Mouse (Mus musculus) stomach, embryonic 15.5 days (tissue): ENCODE measurements at regions not wholly inside any gene's neighbourhood (a gene's known extent, or its start where the extent isn't known, plus 50 kb on each side); places are given as distances from the start of the nearest gene placed in this dataset.

Experiments
- ATAC-seq: fragments of 200-750 bp; cut with Nextera tagmentation; 2 replicates; pipeline ENCODE4 v1.8.0; 2017; ENCODE audit warnings: low read depth, moderate number of reproducible peaks, moderate TSS enrichment; ENCODE audit not compliant: insufficient read depth, low FRiP score
- H3K27ac ChIP-seq: fragments of 300-500 bp; sonication (generic); 2 replicates; pipeline ENCODE4 v1.5.1; 2015; ENCODE audit warnings: mild to moderate bottlenecking, inconsistent platforms
- H3K27me3 ChIP-seq: fragments of 300-500 bp; sonication (generic); replicated peaks from 2 replicates; pipeline ENCODE4 v1.6.1; 2015; ENCODE audit warnings: inconsistent platforms
- H3K36me3 ChIP-seq: fragments of 300-500 bp; sonication (generic); 2 replicates; pipeline ENCODE4 v1.6.1; 2015; ENCODE audit warnings: inconsistent platforms
- H3K4me1 ChIP-seq: fragments of 300-500 bp; sonication (generic); 2 replicates; pipeline ENCODE4 v1.6.1; 2015; ENCODE audit warnings: inconsistent platforms
- H3K4me2 ChIP-seq: fragments of 300-500 bp; sonication (generic); 2 replicates; pipeline ENCODE4 v1.6.1; 2015; ENCODE audit warnings: mild to moderate bottlenecking, inconsistent platforms
- H3K4me3 ChIP-seq: fragments of 300-500 bp; sonication (generic); replicated peaks from 2 replicates; pipeline ENCODE4 v1.5.1; 2015; ENCODE audit warnings: inconsistent platforms
- H3K9ac ChIP-seq: fragments of 300-500 bp; sonication (generic); 2 replicates; pipeline ENCODE4 v1.6.1; 2015; ENCODE audit warnings: inconsistent platforms
- H3K9me3 ChIP-seq: fragments of 300-500 bp; sonication (generic); 2 replicates; pipeline ENCODE4 v1.6.1; 2016; ENCODE audit warnings: inconsistent platforms
- WGBS: fragments of 180-500 bp; shearing (Covaris S2); methylation state at CpG from one replicate; pipeline ENCODE4 v1.1.7; 2015; 5-methylcytosine and 5-hydroxymethylcytosine counted together

DNA sequence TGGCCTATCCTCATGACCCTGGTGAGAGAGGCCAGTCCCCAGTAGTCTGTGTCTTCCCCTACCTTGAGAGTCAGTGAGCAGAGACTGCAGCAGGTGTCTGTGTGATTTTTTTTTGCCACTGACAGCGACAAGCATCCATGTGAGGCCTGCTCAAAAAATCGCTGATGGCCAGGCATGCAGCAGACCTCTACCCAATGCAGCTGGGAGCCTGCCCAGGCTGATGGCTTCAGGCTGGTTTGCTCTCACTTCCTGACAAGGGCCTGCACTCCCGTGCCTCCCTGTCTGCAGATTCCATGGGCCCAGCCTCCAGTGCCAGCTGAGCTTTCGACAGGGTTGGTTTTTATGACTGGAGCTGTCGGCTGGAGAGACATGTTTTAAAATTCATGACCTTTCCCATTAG, 437.1 kb downstream of the Cd83 start:
- H3K27me3 ChIP-seq: no peaks in the 10 kb centered on the region
- H3K36me3 ChIP-seq: no peaks in the 10 kb centered on the region
- no peak overlapping the region for H3K27ac ChIP-seq
- no peaks in the 10 kb centered on the region for H3K4me1 ChIP-seq
- no peak overlapping the region for H3K4me3 ChIP-seq
- ATAC-seq: no peak
- H3K9ac ChIP-seq: no peak overlapping the region
- WGBS: 38% methylated on average over 5 of the region's 5 CpGs
- no peak overlapping the region for H3K4me2 ChIP-seq
- no peaks in the 10 kb centered on the region for H3K9me3 ChIP-seq

DNA sequence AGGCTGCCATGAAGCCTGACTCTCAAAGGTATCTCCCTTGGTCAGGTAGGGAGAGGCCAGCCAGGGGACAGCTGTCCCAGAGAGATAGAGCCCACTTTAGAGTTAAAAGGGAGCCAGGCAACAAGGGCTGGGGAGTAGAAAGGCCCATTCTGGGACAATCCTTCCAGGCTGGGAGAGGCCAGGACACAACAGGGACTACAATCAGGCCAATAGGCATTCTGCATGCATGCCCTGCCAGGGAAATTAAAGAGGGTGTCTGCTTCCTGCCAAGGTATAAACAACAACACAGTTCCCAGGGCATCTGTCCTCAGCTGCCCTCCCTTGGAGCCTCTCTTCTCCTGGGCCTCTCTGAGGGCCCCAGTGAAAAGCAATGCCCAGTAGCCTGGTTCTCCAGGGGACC, 437.8 kb downstream of the Cd83 start:
- H3K4me2 ChIP-seq: no peak overlapping the region
- no peak overlapping the region for H3K4me3 ChIP-seq
- no peak overlapping the region for H3K27ac ChIP-seq
- H3K9me3 ChIP-seq: no peaks in the 10 kb centered on the region
- ATAC-seq: no peak
- no peaks in the 10 kb centered on the region for H3K4me1 ChIP-seq
- no peak overlapping the region for H3K9ac ChIP-seq
- H3K27me3 ChIP-seq: no peaks in the 10 kb centered on the region
- H3K36me3 ChIP-seq: no peaks in the 10 kb centered on the region

DNA sequence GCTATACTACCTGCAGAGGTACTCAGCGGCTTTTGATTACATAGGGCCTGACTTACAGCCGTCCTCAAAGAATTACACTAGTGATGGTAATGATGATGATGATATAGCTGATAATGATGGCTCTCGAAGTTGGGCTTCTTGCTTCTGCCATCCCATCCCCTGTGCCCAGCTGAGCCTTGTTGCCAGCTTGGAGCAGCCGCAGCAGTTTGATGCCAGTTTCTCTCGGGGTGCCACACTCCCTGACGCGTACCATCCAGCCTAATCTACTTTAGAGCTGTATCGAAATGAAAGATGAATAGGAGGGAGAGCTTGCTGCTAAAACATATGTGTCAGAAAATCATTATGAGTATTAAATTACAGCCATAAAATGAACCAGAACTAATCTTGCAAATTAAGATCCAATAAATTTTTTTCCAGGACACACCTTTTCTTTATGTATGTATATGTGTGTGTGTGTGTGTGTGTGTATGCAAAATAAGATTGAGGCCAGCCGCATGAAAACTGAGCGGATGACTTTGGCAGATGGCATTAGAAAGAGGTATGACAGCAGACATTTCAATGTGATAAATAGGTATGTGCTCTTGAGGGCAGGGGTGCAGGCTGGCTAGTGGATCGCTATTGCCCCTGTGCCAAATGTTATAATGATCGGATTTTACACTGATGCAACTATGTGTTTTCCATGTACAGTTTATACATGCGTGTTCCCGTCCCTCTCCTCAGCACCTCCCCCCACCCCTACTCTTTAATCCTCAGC, 443.3 kb downstream of the Cd83 start:
- Histone ChIP-seq H3K4me1 (peaks cover 13% of the 10 kb centered on the region), H3K4me2 (no peak overlapping the region), H3K4me3 (no peak overlapping the region), H3K27me3 (no peaks in the 10 kb centered on the region; the same call in 1 of the 2 replicates), H3K36me3 (no peaks in the 10 kb centered on the region), H3K9ac (no peak overlapping the region), H3K27ac (no peak overlapping the region), H3K9me3 (no peaks in the 10 kb centered on the region)
- WGBS: 72% methylated on average over 14 of the region's 14 CpGs
- ATAC-seq: no peak

DNA sequence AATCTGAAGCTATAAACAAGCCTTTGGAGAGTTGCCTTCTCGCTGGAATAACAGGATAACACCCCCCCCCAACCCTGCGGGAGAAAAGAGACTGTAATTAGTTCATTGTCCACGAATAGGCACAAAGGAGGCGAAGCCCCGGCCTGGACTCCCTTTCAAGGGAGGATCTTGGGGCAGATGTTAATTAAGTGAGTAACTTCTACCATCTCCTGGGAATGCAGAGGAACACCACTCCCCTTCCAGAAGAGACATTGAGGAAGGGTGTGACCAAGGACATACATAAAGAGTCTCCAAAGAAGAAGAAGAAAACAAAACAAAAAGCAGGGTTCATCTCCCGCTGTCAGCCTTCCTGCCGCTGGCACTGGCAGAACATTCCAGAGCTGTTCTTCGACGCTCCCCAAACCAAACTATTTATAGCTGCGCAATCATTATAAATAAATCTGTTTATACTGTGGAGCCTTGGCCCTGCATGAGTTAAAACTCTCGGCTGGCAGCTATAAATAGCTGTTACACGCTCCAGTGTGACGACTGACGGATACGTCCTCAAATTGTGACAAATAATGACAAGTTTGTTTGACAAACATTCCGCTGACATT, 444.1 kb downstream of the Cd83 start:
- Histone ChIP-seq H3K27ac (peak overlapping the region; percentile 24; the same call in 1 of the 2 replicates), H3K36me3 (no peaks in the 10 kb centered on the region), H3K9ac (no peak overlapping the region), H3K27me3 (no peaks in the 10 kb centered on the region; the same call in 1 of the 2 replicates), H3K9me3 (no peaks in the 10 kb centered on the region), H3K4me3 (0 out of 2 replicates have a peak overlapping the region, but pooled peaks have one; percentile 3), H3K4me1 (peaks cover 13% of the 10 kb centered on the region), H3K4me2 (peak overlapping the region; percentile 32)
- WGBS: 19% methylated on average over 16 of the region's 16 CpGs
- no peak for ATAC-seq

DNA sequence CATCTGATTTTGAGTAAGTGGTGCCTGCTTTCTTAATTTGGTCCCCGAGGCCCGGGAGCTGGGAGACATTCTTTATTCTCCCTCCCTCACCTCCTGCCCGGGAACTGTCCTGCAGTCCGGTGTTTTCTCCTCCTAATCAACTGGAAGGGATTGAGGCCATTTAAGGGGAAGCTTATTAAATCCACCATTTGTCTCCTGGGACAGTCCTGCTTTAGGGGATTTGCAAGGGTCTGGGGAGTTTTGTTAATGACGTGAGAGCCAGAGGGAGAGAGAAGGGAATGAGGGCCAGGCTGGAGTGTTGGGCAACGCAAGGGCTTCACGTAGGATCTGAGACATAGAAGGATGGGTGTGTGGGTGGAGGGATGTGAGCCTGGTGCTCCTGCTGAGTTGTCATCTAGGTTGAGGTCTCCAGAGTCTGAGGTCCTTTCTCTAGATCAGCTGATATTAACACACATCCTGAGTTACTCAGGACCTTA, 444.6 kb downstream of the Cd83 start:
- no peak for ATAC-seq
- Histone ChIP-seq H3K4me2 (peak overlapping the region; percentile 32), H3K27me3 (no peaks in the 10 kb centered on the region; the same call in 1 of the 2 replicates), H3K4me1 (peaks cover 13% of the 10 kb centered on the region), H3K9me3 (no peaks in the 10 kb centered on the region), H3K9ac (no peak overlapping the region), H3K36me3 (no peaks in the 10 kb centered on the region), H3K27ac (peak overlapping the region; percentile 24; the same call in 1 of the 2 replicates), H3K4me3 (no peak overlapping the region)
- 13% methylated on average over 7 of the region's 7 CpGs for WGBS

DNA sequence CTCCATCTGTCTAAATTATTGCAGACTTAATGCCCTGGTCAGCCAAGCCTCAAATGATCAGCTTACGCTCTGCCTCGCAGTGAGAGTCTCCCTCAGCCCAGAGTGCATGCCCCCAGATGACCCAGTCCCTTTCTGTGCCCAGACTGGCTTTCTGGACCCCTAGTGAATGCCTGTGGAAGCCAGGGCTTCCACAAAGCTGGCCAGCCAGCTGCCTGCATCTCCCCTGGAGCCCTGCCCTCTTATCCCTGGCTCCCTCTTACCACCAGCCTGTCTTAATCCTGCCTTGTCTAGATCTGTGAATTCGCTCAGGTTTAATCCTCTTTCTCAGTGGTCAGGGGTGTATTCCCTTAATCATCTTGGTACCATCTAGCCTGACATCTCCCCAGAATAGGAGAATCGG, 446.8 kb downstream of the Cd83 start:
- no peak overlapping the region for H3K4me2 ChIP-seq
- H3K27me3 ChIP-seq: no peaks in the 10 kb centered on the region; the same call in 1 of the 2 replicates
- H3K36me3 ChIP-seq: no peaks in the 10 kb centered on the region
- peaks cover 13% of the 10 kb centered on the region for H3K4me1 ChIP-seq
- ATAC-seq: no peak
- H3K4me3 ChIP-seq: no peak overlapping the region
- no peak overlapping the region for H3K9ac ChIP-seq
- no peaks in the 10 kb centered on the region for H3K9me3 ChIP-seq
- 67% methylated on average over 4 of the region's 4 CpGs for WGBS
- no peak overlapping the region for H3K27ac ChIP-seq

DNA sequence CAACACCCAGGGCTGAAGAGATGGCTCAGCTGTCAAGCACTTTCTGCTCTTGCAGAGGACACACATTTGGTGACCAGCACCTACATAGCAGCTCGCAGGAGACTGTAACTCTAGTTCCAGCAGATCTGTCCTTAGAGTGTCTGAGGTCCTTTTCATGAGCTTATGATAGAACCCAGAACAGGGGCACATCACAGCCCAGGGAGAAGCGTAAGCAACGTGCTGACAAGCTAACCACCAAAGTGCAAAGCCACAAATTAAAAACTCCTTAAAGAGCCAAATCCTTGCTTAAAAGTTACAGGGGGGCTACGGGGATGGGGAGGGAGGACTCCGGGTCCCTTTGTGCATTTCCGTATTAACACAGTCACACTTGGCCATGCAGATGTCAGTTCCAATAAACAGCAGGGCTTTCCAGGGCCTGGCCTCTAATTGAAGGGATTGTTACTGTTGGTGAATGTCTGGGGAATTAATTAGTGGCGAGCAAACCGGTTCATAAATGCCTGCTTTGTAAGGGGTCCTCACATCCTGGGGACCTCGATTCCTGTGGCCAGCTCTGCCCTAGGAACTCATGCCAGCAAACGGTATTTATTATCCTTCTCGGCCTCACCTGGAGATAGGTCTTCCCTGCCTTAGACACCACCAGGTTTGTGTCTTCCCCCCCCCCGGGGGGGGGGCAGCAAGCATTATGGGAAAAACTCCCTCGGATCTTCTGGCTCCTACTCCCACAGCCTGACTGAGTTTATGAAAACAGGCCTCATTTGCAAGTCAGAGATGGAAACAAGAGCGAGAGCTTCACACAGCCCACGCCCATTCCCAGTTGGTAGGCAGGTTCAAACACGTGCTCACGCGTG, 447.5 kb downstream of the Cd83 start:
- WGBS: 63% methylated on average over 18 of the region's 18 CpGs
- H3K4me2 ChIP-seq: no peak overlapping the region
- H3K27ac ChIP-seq: no peak overlapping the region

DNA sequence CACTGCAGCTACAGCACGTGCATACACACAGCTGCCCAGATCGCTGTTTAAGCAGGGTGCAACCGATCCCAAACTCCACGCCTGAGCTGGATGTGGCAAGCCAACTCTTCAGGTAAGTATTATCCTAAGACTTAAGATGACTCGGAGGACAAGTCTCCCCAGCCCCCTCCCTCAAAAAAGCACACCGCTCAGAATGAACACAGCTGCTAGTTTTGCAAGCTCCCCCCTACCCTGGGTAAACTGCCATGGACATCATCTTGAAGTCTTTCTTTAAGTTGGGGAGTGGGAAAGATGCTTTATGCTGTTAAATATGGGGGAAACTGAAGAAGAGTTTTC, 448.1 kb downstream of the Cd83 start:
- H3K4me2 ChIP-seq: no peak overlapping the region
- H3K4me1 ChIP-seq: peaks cover 13% of the 10 kb centered on the region
- WGBS: 75% methylated on average over 6 of the region's 6 CpGs
- no peak overlapping the region for H3K27ac ChIP-seq
- no peak overlapping the region for H3K4me3 ChIP-seq
- no peaks in the 10 kb centered on the region; the same call in 1 of the 2 replicates for H3K27me3 ChIP-seq
- H3K9ac ChIP-seq: no peak overlapping the region
- no peaks in the 10 kb centered on the region for H3K36me3 ChIP-seq
- ATAC-seq: no peak
- H3K9me3 ChIP-seq: no peaks in the 10 kb centered on the region

More for the DNA sequence above, 447.5 kb downstream of the Cd83 start:
- no peak overlapping the region for H3K4me3 ChIP-seq
- no peaks in the 10 kb centered on the region for H3K36me3 ChIP-seq
- no peaks in the 10 kb centered on the region; the same call in 1 of the 2 replicates for H3K27me3 ChIP-seq
- no peak for ATAC-seq
- no peak overlapping the region for H3K9ac ChIP-seq
- H3K9me3 ChIP-seq: no peaks in the 10 kb centered on the region
- peaks cover 13% of the 10 kb centered on the region for H3K4me1 ChIP-seq

DNA sequence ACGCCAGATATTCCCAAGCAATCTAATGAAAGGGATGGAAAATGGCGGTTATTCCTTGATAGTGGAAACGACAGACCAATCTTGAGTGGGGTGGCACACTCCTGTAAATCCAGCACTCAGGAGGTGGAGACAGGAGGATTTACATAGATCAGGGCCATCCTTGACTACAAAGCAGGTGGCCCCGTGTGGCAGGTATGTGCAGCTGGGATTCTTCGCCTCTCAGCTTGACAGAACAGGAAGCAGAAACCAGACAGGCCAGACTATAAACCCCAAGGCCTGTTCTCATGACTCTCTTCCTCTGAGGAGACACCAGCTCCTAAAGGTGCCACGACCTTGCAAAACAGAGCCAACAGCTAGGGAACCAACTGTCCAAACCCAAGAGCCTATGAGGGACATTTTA, 449.7 kb downstream of the Cd83 start:
- H3K36me3 ChIP-seq: no peaks in the 10 kb centered on the region
- no peak for ATAC-seq
- H3K9ac ChIP-seq: no peak overlapping the region
- no peaks in the 10 kb centered on the region for H3K9me3 ChIP-seq
- H3K4me1 ChIP-seq: peaks cover 13% of the 10 kb centered on the region; the same call in 1 of the 2 replicates
- 82% methylated on average over 6 of the region's 6 CpGs for WGBS
- no peak overlapping the region for H3K4me2 ChIP-seq
- H3K27ac ChIP-seq: no peak overlapping the region
- no peak overlapping the region for H3K4me3 ChIP-seq
- H3K27me3 ChIP-seq: no peaks in the 10 kb centered on the region; the same call in 1 of the 2 replicates

DNA sequence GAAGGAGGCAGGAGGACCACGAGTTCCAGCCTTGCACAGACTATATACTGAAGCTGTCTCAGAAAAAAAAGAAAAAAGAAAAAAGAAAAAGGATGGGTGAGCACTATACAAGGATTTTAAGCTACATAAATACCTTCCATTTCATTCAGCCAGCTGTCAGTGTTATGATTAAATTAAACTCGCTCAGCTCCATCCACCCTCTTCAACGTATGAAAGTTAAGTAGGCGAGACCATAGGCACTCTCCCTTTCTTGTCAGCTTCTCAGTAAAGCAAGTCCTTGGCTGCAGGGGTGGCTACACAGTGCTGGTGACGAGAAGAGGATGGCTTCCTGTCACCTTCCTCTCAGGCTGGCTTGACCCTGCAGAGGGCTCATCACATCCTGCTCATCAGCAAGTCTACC, 450.7 kb downstream of the Cd83 start:
- Histone ChIP-seq H3K9ac (no peak overlapping the region), H3K27ac (no peak overlapping the region), H3K9me3 (no peaks in the 10 kb centered on the region), H3K4me3 (no peak overlapping the region), H3K4me1 (peaks cover 13% of the 10 kb centered on the region; the same call in 1 of the 2 replicates), H3K4me2 (no peak overlapping the region), H3K36me3 (no peaks in the 10 kb centered on the region), H3K27me3 (no peaks in the 10 kb centered on the region; the same call in 1 of the 2 replicates)
- WGBS: 61% methylated on average over 5 of the region's 5 CpGs
- no peak for ATAC-seq

DNA sequence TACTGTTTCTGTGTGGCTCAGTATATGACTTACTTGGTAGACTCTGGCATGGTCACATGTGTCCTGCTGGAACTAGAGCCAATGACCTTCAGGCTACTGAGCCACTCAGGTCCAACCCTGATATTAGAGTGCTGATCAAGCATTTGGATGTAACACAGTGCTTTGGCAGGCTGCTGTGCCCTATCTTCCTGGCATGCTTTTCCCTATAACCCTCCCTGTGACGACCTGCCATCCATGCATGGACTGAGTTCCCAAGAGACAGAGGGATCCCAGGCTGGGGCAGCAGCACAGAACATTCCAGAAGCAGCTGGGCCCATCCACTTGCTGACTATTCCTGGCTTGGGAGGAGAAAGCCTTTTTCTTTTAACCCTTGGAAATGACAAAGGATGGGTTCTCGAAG, 451.4 kb downstream of the Cd83 start:
- ATAC-seq: no peak
- WGBS: 78% methylated on average over 2 of the region's 2 CpGs
- Histone ChIP-seq H3K4me3 (no peak overlapping the region), H3K9me3 (no peaks in the 10 kb centered on the region), H3K4me1 (peaks cover 13% of the 10 kb centered on the region; the same call in 1 of the 2 replicates), H3K27me3 (no peaks in the 10 kb centered on the region), H3K36me3 (no peaks in the 10 kb centered on the region), H3K27ac (no peak overlapping the region), H3K9ac (no peak overlapping the region), H3K4me2 (no peak overlapping the region)

DNA sequence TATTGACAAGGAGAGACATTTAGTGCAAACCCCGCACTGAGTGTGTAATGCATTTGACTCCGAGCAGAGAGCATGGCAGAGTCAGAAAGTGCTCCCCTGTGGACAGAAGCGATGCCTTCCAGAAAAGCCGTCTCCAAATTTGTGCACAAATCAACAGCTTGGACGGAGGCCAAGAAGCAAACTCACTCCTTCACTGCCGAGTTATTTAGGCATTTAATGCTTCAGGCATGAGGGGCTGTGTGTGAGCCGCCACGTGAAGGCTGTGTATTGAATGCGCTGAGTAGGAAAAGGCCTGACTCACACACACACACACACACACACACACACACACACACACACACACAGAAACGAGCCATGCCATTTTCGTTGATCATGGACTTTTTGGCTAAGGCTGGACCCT, 453.7 kb downstream of the Cd83 start:
- no peak overlapping the region for H3K9ac ChIP-seq
- no peak overlapping the region for H3K4me3 ChIP-seq
- H3K27ac ChIP-seq: no peak overlapping the region
- 20% methylated on average over 11 of the region's 11 CpGs for WGBS
- H3K27me3 ChIP-seq: no peaks in the 10 kb centered on the region
- H3K36me3 ChIP-seq: no peaks in the 10 kb centered on the region
- H3K4me2 ChIP-seq: no peak overlapping the region
- H3K4me1 ChIP-seq: 0 out of 2 replicates have a peak, but pooled peaks cover 10% of the 10 kb centered on the region
- H3K9me3 ChIP-seq: no peaks in the 10 kb centered on the region
- no peak for ATAC-seq
